Mouse (Mus musculus) ovary, postnatal 14 days (tissue): ENCODE results near the gene Kctd4.
"Not testable (repeated sequence)": the region's sequence is repeated elsewhere in the genome, so short reads cannot be mapped to it uniquely, and the experiment has no call there.

Experiments used
- DNase-seq: peaks from one replicate; pipeline ENCODE4 v3.0.0; 2022; ENCODE audit warnings: low spot score

Kctd4 gene

GRCm38 (mm10) chr14:75954766-75955165, at the start of gene Kctd4:
TSS of gene Kctd4 (plus strand) at chr14:75955009.
- no peak for DNase-seq

DNA sequence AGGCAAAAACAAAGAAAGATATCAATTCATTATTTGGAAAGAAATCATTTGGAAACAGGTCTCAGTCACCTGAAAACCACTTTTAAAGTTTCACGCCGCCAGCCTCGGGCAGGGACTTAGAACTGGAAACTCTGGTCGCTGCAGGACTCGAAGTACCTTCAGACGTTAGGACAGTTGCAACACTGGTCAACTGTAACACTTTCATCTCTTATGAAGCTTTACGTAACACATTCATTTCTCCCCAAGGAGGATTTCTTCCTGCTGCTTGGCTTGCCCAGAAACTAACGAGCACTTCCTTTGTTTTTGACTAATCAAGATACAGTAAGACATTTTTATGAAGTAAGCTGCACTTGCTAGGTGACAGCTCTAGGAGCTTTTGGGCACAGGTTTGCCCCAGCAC, 47.9 kb upstream of the Kctd4 start:
- no peak for DNase-seq

DNA sequence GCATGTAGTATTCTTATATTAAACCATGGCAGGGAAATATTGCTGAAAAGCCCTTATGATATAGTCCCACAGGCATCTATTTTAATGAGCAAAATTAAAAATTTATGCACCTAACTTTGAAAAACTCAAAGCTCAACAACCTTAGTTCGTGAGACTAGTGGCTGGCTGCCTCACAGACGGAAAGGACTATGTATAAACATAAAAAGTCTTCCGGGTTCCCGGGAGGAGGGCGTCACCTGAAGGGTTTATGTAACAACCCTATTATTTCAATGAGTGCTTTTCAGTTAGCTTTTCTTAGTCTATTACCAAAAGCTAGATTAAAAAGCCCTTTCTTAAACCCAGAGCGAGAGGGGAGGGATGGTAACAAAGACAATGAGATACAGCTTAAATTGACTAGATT, 42.8 kb upstream of the Kctd4 start:
- DNase-seq: no peak

GRCm38 (mm10) chr14:75912665-75913064, 42.1 kb upstream of the Kctd4 start:
- no peak for DNase-seq

DNA sequence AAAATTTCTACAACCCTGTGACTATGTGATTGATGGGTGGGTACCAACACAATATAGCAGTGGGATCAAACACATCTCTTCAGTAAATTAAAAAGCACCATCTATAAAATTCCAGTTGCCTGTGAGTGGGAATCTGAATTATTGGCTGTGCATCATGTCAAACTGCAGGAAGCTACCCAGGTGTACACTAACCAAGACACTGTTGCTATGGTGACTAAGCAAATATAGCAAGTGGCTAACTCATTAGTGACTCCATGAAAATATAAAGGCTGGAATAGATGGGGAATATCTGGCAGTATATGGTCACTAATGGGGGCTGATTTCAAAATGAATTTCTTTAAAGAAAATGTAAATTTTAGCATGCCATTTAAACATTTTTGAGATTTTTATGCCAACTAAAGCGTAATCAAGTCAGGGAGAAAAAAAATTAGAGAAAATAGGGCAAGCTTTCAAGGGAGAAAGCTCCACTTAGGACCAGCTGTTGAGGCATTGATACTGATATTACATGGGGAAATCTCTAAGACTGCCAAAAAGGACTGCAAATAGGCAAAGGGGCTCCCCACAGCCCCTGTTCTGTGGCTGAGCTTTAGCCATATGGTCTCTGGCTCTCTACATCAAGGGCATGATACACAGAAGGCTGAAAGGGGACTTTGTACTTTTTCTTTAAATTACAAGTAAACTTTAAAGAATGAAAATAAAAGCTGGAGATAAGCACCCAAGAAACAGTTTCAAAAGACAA, 31.3 kb upstream of the Kctd4 start:
- no peak for DNase-seq

DNA sequence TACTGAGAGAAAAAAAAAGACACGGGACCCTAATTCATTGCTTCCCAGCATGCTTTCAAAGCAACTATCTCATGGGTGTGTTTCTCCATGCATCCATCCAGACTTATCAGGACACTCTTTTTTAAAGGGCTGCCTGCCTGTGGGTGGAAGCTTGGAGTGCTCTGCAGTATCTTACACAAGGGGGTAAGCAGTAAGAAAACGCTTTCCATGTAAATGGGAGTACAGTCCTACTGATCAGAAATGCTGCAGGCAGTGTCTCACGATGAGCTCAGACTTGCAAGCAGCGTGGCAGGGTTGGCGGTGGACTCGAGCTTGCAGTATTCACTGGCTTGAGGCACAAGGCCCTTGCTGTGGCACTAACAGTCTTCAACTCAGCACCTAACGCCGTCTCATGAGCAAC, 25.1 kb upstream of the Kctd4 start:
- not testable (repeated sequence) for DNase-seq

DNA sequence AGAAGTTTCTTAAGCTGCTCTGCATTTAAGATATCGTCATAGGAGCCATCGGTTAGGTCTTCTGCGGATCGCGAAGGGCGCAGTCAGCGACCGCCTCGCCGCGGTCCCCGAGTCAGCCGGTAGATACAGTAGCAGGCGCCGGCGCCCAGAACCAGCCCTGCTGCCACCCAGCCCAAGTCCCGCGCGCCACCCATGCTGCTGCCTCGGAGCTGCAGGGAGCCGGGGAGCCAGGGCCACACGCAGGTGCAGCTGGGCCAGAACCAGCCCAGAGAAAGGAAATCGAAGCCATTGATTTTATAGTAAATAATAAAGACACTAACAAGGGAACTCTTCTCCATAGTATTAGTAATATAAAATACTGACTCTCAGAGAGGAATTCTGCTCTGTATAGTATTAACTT, 23.5 kb upstream of the Kctd4 start:
- no peak for DNase-seq

- no peak for DNase-seq
These were observed 20.4 kb upstream of the Kctd4 start for GRCm38 (mm10) chr14:75934359-75934758.

GRCm38 (mm10) chr14:75937714-75938113, 17.1 kb upstream of the Kctd4 start:
- no peak for DNase-seq

DNA sequence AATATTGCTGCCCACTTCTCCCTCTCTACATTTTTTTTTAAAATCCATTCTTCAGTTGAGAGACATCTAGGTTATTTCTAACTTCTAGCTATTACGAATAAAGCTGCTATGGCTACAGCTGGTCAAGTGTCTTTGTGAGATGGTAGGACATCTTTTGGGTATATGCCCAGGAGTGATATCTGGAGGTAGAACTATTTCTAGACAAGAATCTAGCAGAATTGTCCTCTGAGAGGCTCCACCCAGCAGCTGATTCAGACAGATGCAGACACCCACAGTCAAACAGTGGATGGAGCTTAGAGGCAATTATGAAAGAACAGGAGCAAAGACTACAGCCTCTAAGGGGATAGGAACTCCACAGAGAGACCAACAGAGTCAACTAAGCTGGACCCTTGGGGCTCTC, 13.3 kb upstream of the Kctd4 start:
- no peak for DNase-seq

- no peak for DNase-seq
These were observed 12.4 kb upstream of the Kctd4 start for GRCm38 (mm10) chr14:75942365-75942764.

GRCm38 (mm10) chr14:75947674-75948073, 7.1 kb upstream of the Kctd4 start:
- no peak for DNase-seq

GRCm38 (mm10) chr14:75953011-75953410, 1.8 kb upstream of the Kctd4 start:
- no peak for DNase-seq

DNA sequence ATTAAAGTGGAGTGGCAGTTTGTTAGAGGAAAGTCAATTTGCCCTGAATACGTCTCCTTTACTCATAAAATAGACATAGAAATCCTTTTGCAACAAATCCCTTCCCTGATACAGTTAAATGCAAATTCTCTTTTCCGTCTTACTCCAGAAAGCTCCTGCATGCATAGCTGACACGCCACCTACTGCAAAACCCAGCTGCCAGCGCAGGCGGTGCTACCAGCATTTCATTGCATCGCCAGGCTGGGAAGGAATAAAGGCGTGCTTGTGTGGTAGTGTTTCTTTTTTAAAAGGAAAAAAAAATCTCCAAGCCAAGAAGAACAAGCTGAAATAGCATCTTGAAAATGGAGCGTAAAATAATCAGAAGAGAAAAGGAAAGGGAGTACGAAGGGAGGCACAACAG, 7.4 kb downstream of the Kctd4 start:
- no peak for DNase-seq

DNA sequence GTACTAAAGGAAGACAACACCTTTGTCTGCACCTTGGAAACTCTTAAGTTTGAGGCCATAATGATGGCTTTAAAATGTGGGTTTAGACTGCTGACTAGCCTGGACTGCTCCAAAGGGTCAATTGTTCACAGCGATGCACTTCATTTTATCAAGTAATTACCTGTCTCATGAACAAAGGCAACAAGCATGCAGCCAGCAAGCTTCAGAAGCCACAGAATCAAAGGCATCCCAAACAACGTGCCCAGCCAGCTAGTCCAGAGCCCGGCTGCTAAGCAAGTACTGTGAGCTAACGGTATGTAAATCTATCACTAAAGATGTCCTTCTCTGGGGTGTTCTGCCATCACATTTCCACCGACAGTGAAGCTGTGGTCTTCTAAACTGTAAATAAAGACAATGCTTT, 8.4 kb downstream of the Kctd4 start:
- DNase-seq: no peak

DNA sequence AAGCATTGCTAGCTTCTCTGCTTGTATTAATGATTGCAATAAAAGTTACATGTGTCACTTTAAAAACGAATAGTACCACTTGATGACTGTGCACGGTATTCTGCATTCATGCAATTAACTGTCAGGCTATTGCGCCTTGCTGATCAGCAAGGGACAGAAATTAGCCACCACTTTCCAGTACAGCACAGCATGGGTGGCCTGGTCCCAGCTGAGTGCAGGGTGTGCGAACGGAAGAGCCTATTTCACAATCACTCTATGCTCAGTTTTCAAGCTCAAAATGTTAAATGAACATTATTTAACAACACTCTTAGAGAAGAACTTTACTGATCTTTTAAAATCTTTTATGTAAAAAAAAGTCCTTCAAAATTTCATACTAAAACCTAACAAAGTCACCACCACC, 9.2 kb downstream of the Kctd4 start:
- DNase-seq: no peak

DNA sequence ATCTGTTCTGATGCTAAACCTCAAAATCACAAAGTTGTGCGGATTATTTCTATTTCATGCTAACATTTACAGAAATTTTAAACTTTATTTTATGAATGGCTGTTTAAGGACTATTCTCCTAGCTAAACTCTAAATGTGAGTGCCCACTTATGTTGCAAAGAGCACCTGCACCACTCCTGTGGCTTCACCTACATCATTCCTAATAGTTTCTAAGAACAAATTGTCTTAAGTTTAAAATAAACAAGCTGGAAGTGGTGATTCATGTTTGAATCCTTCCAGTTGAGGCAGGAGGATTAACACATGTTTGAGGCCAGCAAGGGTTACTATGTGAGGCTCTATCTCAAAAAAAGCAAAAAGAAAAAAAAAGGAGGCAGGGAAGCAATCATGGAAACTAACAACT, 9.6 kb downstream of the Kctd4 start:
- no peak for DNase-seq

DNA sequence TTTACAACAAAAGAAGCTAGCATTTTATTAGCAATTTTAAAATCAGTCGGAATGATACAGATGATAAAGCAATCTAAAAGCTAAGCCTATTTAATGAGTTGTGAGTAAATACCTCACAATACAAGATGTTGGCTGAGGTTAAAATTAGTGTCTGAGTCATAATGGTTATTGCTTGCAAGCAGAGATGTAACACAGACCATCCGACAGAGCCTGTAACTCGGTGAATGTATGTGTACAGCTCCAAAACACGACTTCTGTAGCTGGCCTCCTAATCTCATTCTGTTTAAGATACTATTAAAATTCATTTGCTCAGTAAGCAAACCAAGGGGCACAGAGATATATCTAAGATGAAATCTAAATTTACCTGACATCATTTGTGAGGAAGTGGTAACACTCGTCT, 12.5 kb downstream of the Kctd4 start:
- DNase-seq: no peak

DNA sequence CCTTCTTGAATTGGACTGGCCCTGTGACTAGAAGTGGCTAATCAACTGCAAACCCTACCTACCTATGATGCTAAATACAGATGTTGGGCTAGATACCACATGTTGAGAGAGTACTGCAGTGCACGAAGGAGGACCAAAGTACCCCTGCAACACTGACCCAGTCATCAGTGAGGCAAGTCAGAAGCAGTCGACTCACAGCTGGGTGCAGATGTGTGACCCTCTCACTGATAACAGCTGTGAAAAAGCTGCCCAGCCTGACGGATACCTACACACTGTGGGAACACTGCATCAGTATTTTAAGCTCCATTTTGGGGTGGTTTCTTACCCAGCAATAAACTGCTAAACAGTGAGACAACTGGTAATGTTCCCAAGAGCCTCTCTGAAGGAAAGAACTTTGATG, 21.3 kb downstream of the Kctd4 start:
- DNase-seq: no peak

GRCm38 (mm10) chr14:75981231-75981630, 26.4 kb downstream of the Kctd4 start:
- DNase-seq: no peak

DNA sequence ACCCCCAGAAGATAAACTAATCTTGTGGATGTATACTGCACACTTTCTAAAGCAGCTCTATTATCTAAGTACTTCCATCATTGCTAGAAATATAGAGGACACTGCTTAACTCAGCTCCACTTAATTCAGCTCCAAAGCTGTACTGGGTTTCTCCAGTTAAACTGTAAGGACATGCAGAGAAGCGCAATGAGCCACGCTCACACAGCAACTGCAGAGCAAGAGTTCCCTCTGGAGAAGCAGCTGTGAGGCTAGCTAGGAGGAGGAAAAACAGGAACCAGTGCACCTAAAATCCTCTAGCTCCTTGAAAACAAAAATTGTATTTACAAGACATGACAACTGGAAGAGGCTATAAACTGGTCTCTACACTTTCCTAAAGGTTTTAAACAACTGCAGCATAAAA, 29.1 kb downstream of the Kctd4 start:
- no peak for DNase-seq

DNA sequence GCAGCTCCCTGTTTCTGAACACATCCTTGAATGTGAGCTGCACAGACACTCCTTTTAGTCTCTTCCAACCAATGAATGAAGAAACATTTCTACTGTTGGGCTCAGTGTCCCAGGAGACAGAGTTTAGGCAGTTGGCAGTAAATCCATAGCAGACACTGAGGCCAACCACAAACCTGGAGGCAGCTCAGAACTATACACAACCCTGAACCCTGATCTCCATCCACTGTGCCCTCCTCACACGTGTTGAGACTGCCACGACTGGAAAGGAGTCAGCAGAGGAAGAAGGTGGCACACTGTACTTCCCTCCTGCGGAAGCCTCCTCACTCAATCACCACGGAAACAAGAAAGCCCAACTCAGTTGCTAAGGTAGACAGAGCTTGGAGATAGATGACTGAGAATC, 30.3 kb downstream of the Kctd4 start:
- DNase-seq: no peak

GRCm38 (mm10) chr14:75986878-75987483, 32.2 kb downstream of the Kctd4 start:
- DNase-seq: no peak

DNA sequence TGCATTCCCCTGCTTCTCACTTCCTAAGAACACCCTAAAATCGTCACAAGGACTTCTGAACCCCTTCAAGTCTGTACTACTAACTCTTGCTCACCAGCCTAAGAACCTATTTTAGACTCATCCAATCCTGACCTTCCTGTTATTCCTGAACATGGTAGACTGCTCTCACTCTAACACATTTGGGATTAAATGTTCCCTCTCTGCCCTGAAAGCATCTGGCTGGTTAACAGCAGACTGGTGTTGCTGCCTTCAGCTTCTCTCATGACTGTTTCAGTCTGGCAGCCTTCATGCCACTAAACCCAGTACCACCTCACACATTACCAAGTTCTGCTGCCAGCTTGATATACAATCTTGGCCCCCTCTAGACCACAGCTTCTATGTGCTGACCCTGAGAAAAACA, 34.4 kb downstream of the Kctd4 start:
- no peak for DNase-seq
